Mouse (Mus musculus) myocyte (in vitro differentiated cells): ENCODE measurements around the gene Kyat1. TPM values are rescaled to one million over a fixed set of nuclear protein-coding genes. Genes with fewer than 3 reads are reported as not detected.
"Not testable (repeated sequence)": the region's sequence is repeated elsewhere in the genome, so short reads cannot be mapped to it uniquely, and the experiment has no call there.

Experiments used
- H3K27me3 ChIP-seq: one replicate; pipeline ENCODE4 v1.6.1; 2011; ENCODE audit not compliant: control insufficient read depth, insufficient read depth, insufficient read length
- H3K36me3 ChIP-seq: one replicate; pipeline ENCODE4 v1.6.1; 2011; ENCODE audit not compliant: control insufficient read depth, insufficient read depth
- H3K4me2 ChIP-seq: one replicate; pipeline ENCODE4 v1.6.1; 2011; ENCODE audit warnings: low read depth, control low read depth
- H3K4me3 ChIP-seq: one replicate; pipeline ENCODE4 v1.5.1; 2011; ENCODE audit warnings: mild to moderate bottlenecking, control low read depth, moderate library complexity
- H3K79me2 ChIP-seq: one replicate; pipeline ENCODE4 v1.6.1; 2011; ENCODE audit not compliant: control insufficient read depth, insufficient read depth
- H3ac ChIP-seq: one replicate; pipeline ENCODE4 v1.6.1; 2011; ENCODE audit not compliant: control insufficient read depth, insufficient read length
- CEBPB ChIP-seq: IDR thresholded peaks from 2 replicates; pipeline ENCODE4 v1.6.1; 2011; ENCODE audit warnings: mild to moderate bottlenecking, moderate library complexity; ENCODE audit not compliant: poor library complexity, insufficient read depth, severe bottlenecking
- E2F4 ChIP-seq: IDR thresholded peaks from one replicate; pipeline ENCODE4 v1.6.1; 2011; ENCODE audit warnings: mild to moderate bottlenecking, control low read depth, moderate library complexity; ENCODE audit not compliant: insufficient read depth
- MAX ChIP-seq: IDR thresholded peaks from one replicate; pipeline ENCODE4 v1.6.1; 2011; ENCODE audit warnings: low read depth, mild to moderate bottlenecking, control low read depth
- MYOD1 ChIP-seq, 3 experiments: IDR thresholded peaks; one replicate each; pipeline ENCODE4 v1.6.1; 2011; ENCODE audit warnings: control low read depth in 2 of 3, low read depth in 2 of 3, mild to moderate bottlenecking in 2 of 3, moderate library complexity in 1 of 3; ENCODE audit not compliant: insufficient read length in 2 of 3, control insufficient read depth in 1 of 3
- MYOG ChIP-seq, 3 experiments: IDR thresholded peaks; one replicate each; pipeline ENCODE4 v1.6.1; 2011; ENCODE audit warnings: control low read depth in 2 of 3, low read depth in 2 of 3, mild to moderate bottlenecking in 2 of 3; ENCODE audit not compliant: insufficient read length in 2 of 3, control insufficient read depth in 1 of 3, insufficient read depth in 1 of 3
- POLR2A ChIP-seq: IDR thresholded peaks from one replicate; pipeline ENCODE4 v1.6.1; 2011; ENCODE audit warnings: low read depth, mild to moderate bottlenecking, control low read depth, moderate library complexity; ENCODE audit not compliant: insufficient read length
- POLR2AphosphoS2 ChIP-seq: IDR thresholded peaks from one replicate; pipeline ENCODE4 v1.6.1; 2011; ENCODE audit warnings: low read depth, control low read depth; ENCODE audit not compliant: insufficient read length
- REST ChIP-seq: IDR thresholded peaks from one replicate; pipeline ENCODE4 v1.6.1; 2011; ENCODE audit warnings: mild to moderate bottlenecking, control low read depth, moderate library complexity; ENCODE audit not compliant: insufficient read depth, insufficient read length
- SRF ChIP-seq: IDR thresholded peaks from one replicate; pipeline ENCODE4 v1.6.1; 2011; ENCODE audit warnings: low read depth; ENCODE audit not compliant: control insufficient read depth, insufficient read length
- TCF12 ChIP-seq: IDR thresholded peaks from one replicate; pipeline ENCODE4 v1.6.1; 2011; ENCODE audit warnings: mild to moderate bottlenecking, control low read depth; ENCODE audit not compliant: poor library complexity, insufficient read depth, severe bottlenecking
- TCF3 ChIP-seq: IDR thresholded peaks from one replicate; pipeline ENCODE4 v1.6.1; 2011; ENCODE audit warnings: low read depth, control low read depth; ENCODE audit not compliant: insufficient read length
- USF1 ChIP-seq: IDR thresholded peaks from one replicate; pipeline ENCODE4 v1.6.1; 2011; ENCODE audit warnings: low read depth, mild to moderate bottlenecking, control low read depth, moderate library complexity
- polyA plus RNA-seq: library from polyadenylated mRNA; unstranded; fragments of >200 nt; fragmentation: generic; extraction: Trizol; gene quantifications from one replicate; pipeline ENCODE4 v1.2.1, GENCODE M21; 2012; ENCODE audit warnings: missing spikeins

The Kyat1 gene
- polyA plus RNA-seq, 1 experiment: 11.3 TPM

DNA sequence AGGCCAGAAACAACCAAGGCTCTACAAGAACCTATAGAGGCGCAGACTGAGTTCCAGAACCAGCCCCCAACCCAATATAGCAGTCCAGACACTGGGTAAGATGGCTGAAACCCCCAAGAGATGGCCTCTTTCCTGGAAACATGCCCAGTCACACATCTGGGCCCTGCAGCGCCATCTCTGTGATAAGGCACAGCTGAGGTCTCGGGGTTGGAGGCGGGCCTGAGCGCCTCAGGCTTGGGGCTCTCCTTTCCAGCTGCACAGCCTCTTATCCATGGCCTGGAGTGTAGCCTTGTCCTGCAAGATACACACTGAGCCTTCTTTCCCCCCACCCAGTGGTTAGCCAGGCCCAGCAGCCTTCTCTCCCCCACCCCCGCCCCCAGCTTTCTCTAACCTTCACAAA, 20.4 kb downstream of the Kyat1 start:
- H3ac ChIP-seq: no peak overlapping the region
- H3K4me2 ChIP-seq: no peak overlapping the region
- no peaks in the 10 kb centered on the region for H3K79me2 ChIP-seq
- TF ChIP-seq TCF3 (no peak), TCF12 (no peak), POLR2AphosphoS2 (no peak), MYOD1 (IDR thresholded peaks at IDR 0.05; ENCODE audit: control insufficient read depth in 1 of 3, insufficient read length in 2 of 3, low read depth in 2 of 3) (no peak), MYOG (IDR thresholded peaks at IDR 0.05; ENCODE audit: control insufficient read depth in 1 of 3, insufficient read depth in 1 of 3, insufficient read length in 2 of 3, low read depth in 2 of 3) (no peak), POLR2A (no peak), SRF (no peak), CEBPB (no peak), MAX (no peak), E2F4 (no peak), USF1 (no peak), REST (no peak)
- no peak overlapping the region for H3K4me3 ChIP-seq
- no peaks in the 10 kb centered on the region for H3K36me3 ChIP-seq
- no peaks in the 10 kb centered on the region for H3K27me3 ChIP-seq

DNA sequence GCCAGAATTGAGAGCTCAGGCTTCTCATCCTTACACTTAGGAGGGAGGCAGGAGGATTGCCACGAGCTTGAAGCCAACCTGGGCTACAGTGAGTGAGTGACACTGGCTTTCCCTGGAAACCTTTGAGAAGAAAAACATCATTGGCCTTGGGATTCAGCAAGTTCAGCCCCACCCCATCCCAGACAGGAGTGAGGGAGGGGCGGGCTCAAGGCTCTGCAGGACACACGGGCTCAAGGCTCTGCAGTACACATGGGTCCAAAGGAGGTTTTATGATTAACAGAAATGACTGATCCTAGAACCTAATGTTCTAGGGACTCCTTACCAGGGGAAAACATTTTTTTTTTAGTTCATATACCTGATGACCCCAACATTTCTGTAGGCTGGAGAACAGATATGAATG, 21.9 kb downstream of the Kyat1 start:
- H3K27me3 ChIP-seq: no peaks in the 10 kb centered on the region
- H3K36me3 ChIP-seq: no peaks in the 10 kb centered on the region
- no peaks in the 10 kb centered on the region for H3K79me2 ChIP-seq
- no peak overlapping the region for H3K4me2 ChIP-seq
- no peak overlapping the region for H3ac ChIP-seq
- TF ChIP-seq POLR2A: no peak
- TF ChIP-seq SRF: no peak
- TF ChIP-seq TCF3: no peak
- TF ChIP-seq MAX: no peak
- TF ChIP-seq REST: no peak
- TF ChIP-seq TCF12: no peak
- H3K4me3 ChIP-seq: no peak overlapping the region

DNA sequence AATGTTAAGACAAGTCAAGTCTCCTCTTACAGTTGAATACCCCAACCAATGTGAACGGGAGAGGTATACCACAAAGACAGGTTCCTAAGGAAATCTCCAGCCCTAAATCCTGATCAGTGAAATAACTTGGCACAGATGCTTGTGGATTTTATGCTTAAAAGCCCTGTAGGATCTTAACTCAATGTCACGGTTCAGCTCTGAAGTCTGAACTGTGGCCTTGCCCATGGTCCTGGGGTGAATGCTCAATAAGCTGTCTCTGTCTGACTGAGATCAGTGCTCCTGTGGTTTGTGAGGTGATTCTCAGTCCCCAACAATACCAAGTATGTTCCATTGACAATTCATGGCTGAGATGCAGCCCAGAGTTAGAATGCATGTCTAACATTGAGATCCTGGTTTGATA, 23.2 kb downstream of the Kyat1 start:
- H3K36me3 ChIP-seq: no peaks in the 10 kb centered on the region
- TF ChIP-seq REST (no peak), E2F4 (no peak), TCF12 (no peak), MAX (no peak), MYOG (IDR thresholded peaks at IDR 0.05; ENCODE audit: control insufficient read depth in 1 of 3, insufficient read depth in 1 of 3, insufficient read length in 2 of 3, low read depth in 2 of 3) (no peak), POLR2A (no peak), TCF3 (no peak), SRF (no peak), MYOD1 (IDR thresholded peaks at IDR 0.05; ENCODE audit: control insufficient read depth in 1 of 3, insufficient read length in 2 of 3, low read depth in 2 of 3) (no peak), USF1 (no peak), POLR2AphosphoS2 (no peak), CEBPB (no peak)
- no peaks in the 10 kb centered on the region for H3K27me3 ChIP-seq
- no peak overlapping the region for H3ac ChIP-seq
- no peak overlapping the region for H3K4me2 ChIP-seq
- H3K4me3 ChIP-seq: no peak overlapping the region
- no peaks in the 10 kb centered on the region for H3K79me2 ChIP-seq

DNA sequence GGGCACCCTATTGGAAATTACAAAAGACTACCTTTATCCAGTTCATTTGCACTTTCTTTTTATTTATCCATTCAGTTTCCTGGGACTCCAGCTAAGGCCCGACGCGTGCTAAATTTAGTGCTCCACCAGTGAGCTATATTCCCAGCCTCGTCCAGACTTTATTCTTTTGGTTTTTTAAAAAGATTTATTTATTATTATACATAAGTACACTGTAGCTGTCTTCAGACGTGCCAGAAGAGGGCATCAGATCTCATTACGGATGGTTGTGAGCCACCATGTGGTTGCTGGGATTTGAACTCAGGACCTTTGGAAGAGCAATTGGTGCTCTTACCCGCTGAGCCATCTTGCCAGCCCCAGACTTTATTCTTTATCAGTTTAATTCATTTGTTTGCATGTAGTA, 26.9 kb downstream of the Kyat1 start:
- Histone ChIP-seq H3ac (peak overlapping the region; percentile 4), H3K4me3 (peak overlapping the region; percentile 43), H3K4me2 (peak overlapping the region; percentile 61)
- not testable (repeated sequence) for H3K27me3 ChIP-seq, H3K36me3 ChIP-seq, H3K79me2 ChIP-seq

- Histone ChIP-seq H3ac (peak within 1 kb of the TSS; percentile 4), H3K27me3 (no peaks in the 10 kb centered on the region), H3K79me2 (no peaks in the 10 kb centered on the region), H3K4me3 (peak within 1 kb of the TSS; percentile 43), H3K36me3 (peaks cover 5% of the 10 kb centered on the region), H3K4me2 (peak within 1 kb of the TSS; percentile 77)
- TF ChIP-seq POLR2AphosphoS2 (peak; percentile 83), REST (no peak), TCF12 (no peak), E2F4 (no peak), MAX (peak; percentile 91), CEBPB (no peak), MYOD1 (IDR thresholded peaks at IDR 0.05; ENCODE audit: control insufficient read depth in 1 of 3, insufficient read length in 2 of 3, low read depth in 2 of 3) (no peak), USF1 (no peak), MYOG (IDR thresholded peaks at IDR 0.05; ENCODE audit: control insufficient read depth in 1 of 3, insufficient read depth in 1 of 3, insufficient read length in 2 of 3, low read depth in 2 of 3) (peak in 2 of 3 experiments; percentile 39 to 49), POLR2A (peak; percentile 88), SRF (peak; percentile 22), TCF3 (no peak)
These were observed 27.7 kb downstream of the Kyat1 start, which contains the start of gene Spout1 for GRCm38 (mm10) chr2:30177700-30178675. Gene Spout1 (minus strand): TSS chr2:30178459.
